Mouse (Mus musculus): Measurements from ENCODE around the gene Snrpd3. TPM values are rescaled to one million over a fixed set of nuclear protein-coding genes. Genes with fewer than 3 reads are reported as not detected.

The Snrpd3 gene
- polyA plus RNA-seq, 1 experiment: not detected

GRCm38 (mm10) chr10:75547901-75548300, 30.6 kb downstream of the Snrpd3 start:
- H3K4me3 ChIP-seq (ENCODE audit: insufficient read depth, low read depth, low read length): no peak overlapping the region
- no peak for TF ChIP-seq CTCF (IDR thresholded peaks at IDR 0.05; ENCODE audit: insufficient read depth, low read depth, low read length)
- WGBS: 52% methylated on average over 7 of the region's 7 CpGs
- H3K27ac ChIP-seq (ENCODE audit: insufficient read depth, low read depth, low read length): no peak overlapping the region
- H3K4me1 ChIP-seq (ENCODE audit: control insufficient read depth, insufficient read depth, low read length): peaks cover 7% of the 10 kb centered on the region; the same call in 1 of the 2 replicates

- TF ChIP-seq CTCF (IDR thresholded peaks at IDR 0.05; ENCODE audit: insufficient read depth, low read depth, low read length): no peak
- TF ChIP-seq POLR2A (IDR thresholded peaks at IDR 0.05; ENCODE audit: insufficient read depth, low read depth, low read length): no peak
- H3K27ac ChIP-seq (ENCODE audit: insufficient read depth, low read depth, low read length): no peak overlapping the region
- no peak overlapping the region for H3K4me3 ChIP-seq (ENCODE audit: insufficient read depth, low read depth, low read length)
- H3K4me1 ChIP-seq (ENCODE audit: control insufficient read depth, insufficient read depth, low read length): peaks cover 7% of the 10 kb centered on the region; the same call in 1 of the 2 replicates
- WGBS: 30% methylated on average over 14 of the region's 14 CpGs
Measured at GRCm38 (mm10) chr10:75548486-75548885, 31.1 kb downstream of the Snrpd3 start.

- H3K4me1 ChIP-seq (ENCODE audit: control insufficient read depth, insufficient read depth, low read length): peaks cover 14% of the 10 kb centered on the region
- 64% methylated on average over 7 of the region's 7 CpGs for WGBS
- no peak overlapping the region for H3K27ac ChIP-seq (ENCODE audit: insufficient read depth, low read depth, low read length)
- TF ChIP-seq POLR2A (IDR thresholded peaks at IDR 0.05; ENCODE audit: insufficient read depth, low read depth, low read length) (no peak), CTCF (IDR thresholded peaks at IDR 0.05; ENCODE audit: insufficient read depth, low read depth, low read length) (no peak)
- no peak overlapping the region for H3K4me3 ChIP-seq (ENCODE audit: insufficient read depth, low read depth, low read length)
Measured at GRCm38 (mm10) chr10:75549886-75550285, 32.5 kb downstream of the Snrpd3 start.

GRCm38 (mm10) chr10:75551175-75551574, 33.8 kb downstream of the Snrpd3 start:
- TF ChIP-seq CTCF (IDR thresholded peaks at IDR 0.05; ENCODE audit: insufficient read depth, low read depth, low read length) (no peak), POLR2A (IDR thresholded peaks at IDR 0.05; ENCODE audit: insufficient read depth, low read depth, low read length) (no peak)
- Histone ChIP-seq H3K27ac (ENCODE audit: insufficient read depth, low read depth, low read length) (no peak overlapping the region), H3K4me3 (ENCODE audit: insufficient read depth, low read depth, low read length) (no peak overlapping the region), H3K4me1 (ENCODE audit: control insufficient read depth, insufficient read depth, low read length) (peaks cover 14% of the 10 kb centered on the region)
- 46% methylated on average over 12 of the region's 12 CpGs for WGBS

GRCm38 (mm10) chr10:75552106-75552505, 34.8 kb downstream of the Snrpd3 start:
- no peak for TF ChIP-seq CTCF (IDR thresholded peaks at IDR 0.05; ENCODE audit: insufficient read depth, low read depth, low read length)
- TF ChIP-seq POLR2A (IDR thresholded peaks at IDR 0.05; ENCODE audit: insufficient read depth, low read depth, low read length): no peak
- no peak overlapping the region for H3K27ac ChIP-seq (ENCODE audit: insufficient read depth, low read depth, low read length)
- H3K4me1 ChIP-seq (ENCODE audit: control insufficient read depth, insufficient read depth, low read length): peaks cover 14% of the 10 kb centered on the region
- 90% methylated on average over 2 of the region's 2 CpGs for WGBS
- H3K4me3 ChIP-seq (ENCODE audit: insufficient read depth, low read depth, low read length): no peak overlapping the region

- WGBS: 88% methylated on average over 13 of the region's 13 CpGs
- Histone ChIP-seq H3K4me1 (ENCODE audit: control insufficient read depth, insufficient read depth, low read length) (peaks cover 13% of the 10 kb centered on the region), H3K4me3 (ENCODE audit: insufficient read depth, low read depth, low read length) (no peak overlapping the region), H3K27ac (ENCODE audit: insufficient read depth, low read depth, low read length) (no peak overlapping the region)
- no peak for TF ChIP-seq POLR2A (IDR thresholded peaks at IDR 0.05; ENCODE audit: insufficient read depth, low read depth, low read length)
- TF ChIP-seq CTCF (IDR thresholded peaks at IDR 0.05; ENCODE audit: insufficient read depth, low read depth, low read length): no peak
Measured at GRCm38 (mm10) chr10:75552701-75553450, 35.5 kb downstream of the Snrpd3 start.

- no peak overlapping the region for H3K4me3 ChIP-seq (ENCODE audit: insufficient read depth, low read depth, low read length)
- peaks cover 10% of the 10 kb centered on the region; the same call in 1 of the 2 replicates for H3K4me1 ChIP-seq (ENCODE audit: control insufficient read depth, insufficient read depth, low read length)
- 76% methylated on average over 8 of the region's 8 CpGs for WGBS
- no peak overlapping the region for H3K27ac ChIP-seq (ENCODE audit: insufficient read depth, low read depth, low read length)
- TF ChIP-seq CTCF (IDR thresholded peaks at IDR 0.05; ENCODE audit: insufficient read depth, low read depth, low read length): no peak
Measured at GRCm38 (mm10) chr10:75554090-75554489, 36.7 kb downstream of the Snrpd3 start.

- WGBS: 79% methylated on average over 6 of the region's 6 CpGs
- Histone ChIP-seq H3K4me3 (ENCODE audit: insufficient read depth, low read depth, low read length) (no peak overlapping the region), H3K4me1 (ENCODE audit: control insufficient read depth, insufficient read depth, low read length) (peaks cover 21% of the 10 kb centered on the region), H3K27ac (ENCODE audit: insufficient read depth, low read depth, low read length) (peak overlapping the region; percentile 24; the same call in 1 of the 2 replicates)
- no peak for TF ChIP-seq POLR2A (IDR thresholded peaks at IDR 0.05; ENCODE audit: insufficient read depth, low read depth, low read length)
- TF ChIP-seq CTCF (IDR thresholded peaks at IDR 0.05; ENCODE audit: insufficient read depth, low read depth, low read length): no peak
Measured at GRCm38 (mm10) chr10:75555557-75555956, 38.2 kb downstream of the Snrpd3 start.

- no peak overlapping the region for H3K4me3 ChIP-seq (ENCODE audit: insufficient read depth, low read depth, low read length)
- H3K4me1 ChIP-seq (ENCODE audit: control insufficient read depth, insufficient read depth, low read length): peaks cover 22% of the 10 kb centered on the region
- 54% methylated on average over 9 of the region's 9 CpGs for WGBS
- H3K27ac ChIP-seq (ENCODE audit: insufficient read depth, low read depth, low read length): peak overlapping the region; percentile 24; the same call in 1 of the 2 replicates
- TF ChIP-seq POLR2A (IDR thresholded peaks at IDR 0.05; ENCODE audit: insufficient read depth, low read depth, low read length) (no peak), CTCF (IDR thresholded peaks at IDR 0.05; ENCODE audit: insufficient read depth, low read depth, low read length) (no peak)
Measured at GRCm38 (mm10) chr10:75556026-75556425, 38.7 kb downstream of the Snrpd3 start.
